Comparison of ENCODE assay signal across 8 mouse cellular contexts in the genomic region with DNA sequence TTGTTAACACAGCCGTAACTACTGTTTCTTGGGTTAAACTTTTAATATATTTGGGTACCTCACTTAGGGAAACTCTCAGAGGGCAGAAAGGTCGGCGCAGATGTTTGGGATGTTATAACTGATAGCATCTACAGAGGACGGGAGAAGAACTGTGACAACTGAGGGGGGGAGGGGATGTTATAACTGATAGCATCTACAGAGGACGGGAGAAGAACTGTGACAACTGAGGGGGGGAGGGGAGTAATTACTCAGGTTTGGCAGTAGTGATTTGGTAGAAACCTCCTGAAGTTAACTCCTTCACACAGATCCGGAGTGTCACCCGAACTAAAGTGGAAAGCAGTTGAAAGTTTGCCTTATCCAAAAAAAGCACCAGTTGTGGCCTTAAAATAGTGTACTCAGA. TPM values are rescaled to one million over a fixed set of nuclear protein-coding genes. Genes with fewer than 3 reads are reported as not detected.
DNase-seq lines count a peak whose midpoint lies in the region; ATAC-seq lines count a peak whose summit lies in the region.

No protein-coding gene starts in this region.

- peak; percentile 64 for DNase-seq in embryo, embryonic 11 days
- no peak for DNase-seq in embryo, embryonic 10 days (ENCODE audit: low spot score)
- peak; percentile 35 for DNase-seq in 3T3-L1 (ENCODE audit: low read depth, low spot score)
- DNase-seq in cerebellum, postnatal 4 days (ENCODE audit: low spot score in 2 of 2) = no peak
- no peak for DNase-seq in Muller cell, postnatal 12 days (ENCODE audit: inconsistent ontology term)
- no peak for DNase-seq in adrenal gland, postnatal 25 days

- H3K27me3 ChIP-seq in forebrain, embryonic 12.5 days = peaks cover 3% of the 10 kb centered on the region; the same call in 1 of the 2 replicates
- peaks cover 34% of the 10 kb centered on the region for H3K27me3 ChIP-seq in liver, embryonic 15.5 days

- peaks cover 25% of the 10 kb centered on the region for H3K4me1 ChIP-seq in forebrain, embryonic 12.5 days
- H3K4me1 ChIP-seq in liver, embryonic 15.5 days (replicated peaks) = peaks cover 25% of the 10 kb centered on the region

- H3K4me2 ChIP-seq in forebrain, embryonic 12.5 days = peak overlapping the region; percentile 73
- peak overlapping the region; percentile 93 for H3K4me2 ChIP-seq in liver, embryonic 15.5 days

- ATAC-seq in forebrain, embryonic 12.5 days (ENCODE audit: low FRiP score) = 0 out of 2 replicates have a peak, but pooled peaks have one; percentile 3
- ATAC-seq in liver, embryonic 15.5 days (ENCODE audit: insufficient read depth) = no peak

- H3K9ac ChIP-seq in forebrain, embryonic 12.5 days = peak overlapping the region; percentile 71
- H3K9ac ChIP-seq in liver, embryonic 15.5 days = peak overlapping the region; percentile 97

- no peaks in the 10 kb centered on the region for H3K36me3 ChIP-seq in forebrain, embryonic 12.5 days (replicated peaks)
- peaks cover 6% of the 10 kb centered on the region; the same call in 1 of the 2 replicates for H3K36me3 ChIP-seq in liver, embryonic 15.5 days (replicated peaks)

- WGBS in forebrain, embryonic 12.5 days = 20% methylated on average over 7 of the region's 7 CpGs
- 4% methylated on average over 7 of the region's 7 CpGs for WGBS in liver, embryonic 15.5 days (ENCODE audit: insufficient replicate concordance)

- H3K9me3 ChIP-seq in forebrain, embryonic 12.5 days = no peaks in the 10 kb centered on the region
- no peaks in the 10 kb centered on the region for H3K9me3 ChIP-seq in liver, embryonic 15.5 days (replicated peaks)

- peak overlapping the region; percentile 81 for H3K4me3 ChIP-seq in forebrain, embryonic 12.5 days (replicated peaks)
- H3K4me3 ChIP-seq in liver, embryonic 15.5 days (replicated peaks) = peak overlapping the region; percentile 85

- H3K27ac ChIP-seq in forebrain, embryonic 12.5 days = peak overlapping the region; percentile 75; the same call in 1 of the 2 replicates
- peak overlapping the region; percentile 83 for H3K27ac ChIP-seq in liver, embryonic 15.5 days (replicated peaks)

RNA-seq across cellular contexts. Expression of a gene that starts 0.7 kb away (rescaled TPM):
- 0.15 and 0.20 TPM in 2 replicates for polyA plus RNA-seq in forebrain, embryonic 12.5 days (2016; fragmentation: Nextera tagmentation; extraction: Ambion mirVana)
- polyA plus RNA-seq in liver, embryonic 15.5 days (2015; fragmentation: Nextera tagmentation; extraction: Ambion mirVana) = 0.15 TPM in 1 of 2 replicates, not detected in the other
- 0.55 TPM in 1 of 2 replicates, not detected in the other for total RNA-seq in adrenal gland, postnatal 25 days (2021)

RNA-seq across cellular contexts. Expression of a gene that starts 0.9 kb away (rescaled TPM):
- 14.5 and 14.9 TPM in 2 replicates for polyA plus RNA-seq in forebrain, embryonic 12.5 days (2016; fragmentation: Nextera tagmentation; extraction: Ambion mirVana)
- 48.6 and 56.8 TPM in 2 replicates for polyA plus RNA-seq in liver, embryonic 15.5 days (2015; fragmentation: Nextera tagmentation; extraction: Ambion mirVana)
- 5.9 and 7.0 TPM in 2 replicates for total RNA-seq in adrenal gland, postnatal 25 days (2021)

RNA-seq across cellular contexts. Expression of a gene that starts 51.3 kb away (rescaled TPM):
- 227 and 230 TPM in 2 replicates for polyA plus RNA-seq in forebrain, embryonic 12.5 days (2016; fragmentation: Nextera tagmentation; extraction: Ambion mirVana)
- polyA plus RNA-seq in liver, embryonic 15.5 days (2015; fragmentation: Nextera tagmentation; extraction: Ambion mirVana) = 42.8 and 43.2 TPM in 2 replicates
- 108 and 130 TPM in 2 replicates for total RNA-seq in adrenal gland, postnatal 25 days (2021)

Comparison
In these comparisons a context has a peak if more than half of its experiments do, and no peak if none do; other contexts are left out.
1. DNase-seq: peak in embryo, embryonic 11 days (single experiment) and 3T3-L1 (single experiment); none in embryo, embryonic 10 days (single experiment), cerebellum, postnatal 4 days (0 of 2), Muller cell, postnatal 12 days (single experiment) and adrenal gland, postnatal 25 days (single experiment).